Mouse (Mus musculus) adrenal gland, postnatal 36 days (tissue): ENCODE results near the gene Zfp651. TPM values are rescaled to one million over a fixed set of nuclear protein-coding genes. Genes with fewer than 3 reads are reported as not detected.
A peak's percentile ranks its signal among the peaks of the same experiment; 100 is the strongest.

Experiments used
- DNase-seq, 2 experiments: peaks; one replicate each; pipeline ENCODE4 v3.0.0; 2021; ENCODE audit warnings: mixed read lengths in 1 of 2
- long read RNA-seq, 2 experiments: library from polyadenylated mRNA; stranded (forward); transcript quantifications; one replicate each; pipeline ENCODE4 v2.0.0; 2021; ENCODE audit warnings: borderline sequencing depth in 2 of 2
- total RNA-seq, 2 experiments: library from RNA; stranded (reverse); gene quantifications; 2 replicates each; pipeline ENCODE4 v1.2.3; 2021

Gene Zfp651
- 10 to 100 TPM; 40.5 to 49.7 TPM for total RNA-seq
- long read RNA-seq, experiment 1, full-length matches to known transcripts: 8 of 18 reads
- long read RNA-seq, experiment 1, partial matches to known transcripts: 6 of 18 reads
- long read RNA-seq, experiment 1, other reads (novel, unspliced or antisense): 4 of 18 reads
- long read RNA-seq, experiment 2, full-length matches to known transcripts: 6 of 14 reads
- long read RNA-seq, experiment 2, partial matches to known transcripts: 3 of 14 reads
- long read RNA-seq, experiment 2, other reads (novel, unspliced or antisense): 5 of 14 reads

DNA sequence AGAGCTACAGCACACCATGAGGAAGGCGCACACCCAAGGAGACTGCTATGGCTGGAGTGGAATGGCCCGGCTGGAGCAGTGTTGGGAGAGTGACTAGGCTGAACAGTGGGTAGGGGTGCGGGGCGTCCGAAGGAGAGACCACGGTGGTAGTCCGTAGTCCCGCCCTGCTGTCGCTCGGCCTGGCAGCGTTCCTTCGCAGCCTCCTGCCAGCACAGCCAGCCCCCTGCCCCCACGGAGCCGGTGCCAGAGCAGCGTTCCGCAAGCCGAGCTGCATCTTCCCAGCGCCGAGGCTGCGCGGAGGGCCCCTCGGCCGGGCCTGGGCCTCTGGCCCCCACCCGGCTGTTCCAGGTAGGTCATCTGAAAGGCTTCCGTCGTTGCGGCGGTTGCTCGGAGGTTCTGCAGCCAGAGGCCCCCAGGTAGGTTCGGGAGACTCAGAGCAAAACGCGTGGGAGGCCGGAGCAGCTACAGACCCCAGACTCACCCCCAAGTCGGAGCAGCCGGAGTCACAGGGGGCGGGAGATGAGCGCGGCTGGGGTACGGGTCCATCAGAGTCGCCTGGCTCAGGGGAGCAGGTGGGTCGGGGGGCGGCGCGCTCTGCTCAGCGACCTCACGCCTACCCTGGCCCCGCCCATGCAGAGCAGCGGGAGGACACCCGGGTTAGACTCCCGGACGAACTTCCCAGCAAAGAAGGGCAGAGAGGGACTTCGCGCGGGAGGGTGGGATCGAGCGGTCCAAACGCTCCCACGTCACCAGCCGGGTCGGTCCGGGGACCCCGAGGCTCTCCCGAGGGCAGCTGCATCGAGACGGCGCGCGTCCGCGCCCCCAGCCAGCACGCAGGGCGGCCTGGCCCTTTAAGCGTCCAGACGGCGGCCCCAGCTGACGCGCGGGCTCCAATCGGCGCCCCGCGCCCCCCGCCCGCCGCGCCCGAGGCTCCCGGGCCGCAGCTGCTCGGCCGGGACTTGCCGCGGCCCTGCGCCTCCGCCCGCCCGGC is at the start of gene Zfp651:
Gene Zfp651 (plus strand): TSS at position 240 of the 991 bp plus-strand sequence.
- peak; percentile 72 to 83 for DNase-seq

DNA sequence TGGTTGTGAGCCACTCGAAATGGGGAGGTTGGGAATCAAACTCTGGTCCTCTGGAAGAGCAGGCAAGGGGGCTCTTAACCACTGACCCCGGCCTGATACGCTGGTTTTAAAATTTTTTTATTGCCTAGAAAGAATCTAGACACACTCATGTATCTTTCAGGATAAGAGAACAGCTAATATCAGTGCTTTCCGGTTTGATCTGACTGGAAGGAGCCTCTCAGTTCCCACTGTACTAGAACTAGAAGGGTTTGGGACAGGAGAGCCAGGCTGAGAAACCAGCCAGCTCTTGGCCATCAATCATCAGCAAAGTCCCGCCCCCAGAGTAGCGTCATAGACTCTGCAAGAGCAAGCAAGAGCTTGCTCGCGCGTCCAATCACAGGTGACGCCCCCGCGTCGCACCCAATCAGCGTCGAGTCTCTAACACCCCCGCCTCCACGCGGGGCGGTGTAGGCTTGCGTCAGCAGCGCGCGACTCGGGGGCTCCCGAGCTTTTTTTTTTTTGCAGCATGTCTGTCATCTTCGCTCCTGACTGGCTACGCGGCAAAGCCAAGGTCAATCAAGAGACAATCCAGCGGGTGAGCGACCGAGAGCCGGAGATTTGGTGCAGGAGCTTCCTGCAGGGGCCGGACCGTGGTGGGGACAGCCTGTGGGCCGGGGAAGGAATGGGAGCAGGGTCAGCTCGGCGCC is 49.1 kb upstream of the Zfp651 start, which contains the start of gene Ss18l2:
Gene Ss18l2 (plus strand): TSS at position 432 of the 686 bp plus-strand sequence.
- DNase-seq: peak; percentile 98

DNA sequence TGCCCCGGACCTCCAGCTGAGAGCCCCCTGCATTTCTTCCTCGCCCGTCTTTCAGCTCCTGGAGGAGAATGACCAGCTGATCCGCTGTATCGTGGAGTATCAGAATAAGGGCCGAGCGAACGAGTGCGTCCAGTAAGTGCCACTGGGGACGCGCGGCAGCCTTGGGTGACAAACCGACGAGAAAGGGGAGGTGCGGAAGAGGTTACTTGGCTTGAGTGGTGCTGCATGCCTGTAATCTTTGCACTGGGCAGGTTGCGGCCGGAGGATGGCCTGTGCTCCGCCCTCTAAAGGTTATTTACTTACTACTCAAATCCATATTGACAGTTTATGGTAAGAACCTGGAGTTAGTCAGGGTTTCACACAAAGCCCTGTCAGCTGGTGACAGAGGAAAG is 48.5 kb upstream of the Zfp651 start:
- DNase-seq: peak in 1 of 2 experiments; percentile 65

DNA sequence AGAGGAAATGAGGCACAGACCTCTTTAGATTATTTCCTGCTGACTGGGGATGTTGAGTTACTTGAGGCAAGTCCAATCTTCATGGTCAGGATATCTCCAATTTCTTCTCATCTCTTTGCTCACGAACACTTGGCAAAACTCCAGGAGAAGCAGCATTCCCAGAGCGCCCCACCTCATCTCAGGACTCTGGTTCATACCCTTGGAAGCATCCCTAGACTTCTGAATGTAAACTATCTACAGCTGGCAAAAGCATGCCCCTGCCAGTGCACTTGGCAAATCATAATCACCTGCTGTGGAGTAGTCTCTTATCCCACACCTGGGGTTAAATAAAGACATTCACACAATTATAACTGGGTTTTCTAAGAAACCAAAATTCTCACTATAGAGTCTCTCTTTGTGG is 42.1 kb upstream of the Zfp651 start:
- no peak for DNase-seq

DNA sequence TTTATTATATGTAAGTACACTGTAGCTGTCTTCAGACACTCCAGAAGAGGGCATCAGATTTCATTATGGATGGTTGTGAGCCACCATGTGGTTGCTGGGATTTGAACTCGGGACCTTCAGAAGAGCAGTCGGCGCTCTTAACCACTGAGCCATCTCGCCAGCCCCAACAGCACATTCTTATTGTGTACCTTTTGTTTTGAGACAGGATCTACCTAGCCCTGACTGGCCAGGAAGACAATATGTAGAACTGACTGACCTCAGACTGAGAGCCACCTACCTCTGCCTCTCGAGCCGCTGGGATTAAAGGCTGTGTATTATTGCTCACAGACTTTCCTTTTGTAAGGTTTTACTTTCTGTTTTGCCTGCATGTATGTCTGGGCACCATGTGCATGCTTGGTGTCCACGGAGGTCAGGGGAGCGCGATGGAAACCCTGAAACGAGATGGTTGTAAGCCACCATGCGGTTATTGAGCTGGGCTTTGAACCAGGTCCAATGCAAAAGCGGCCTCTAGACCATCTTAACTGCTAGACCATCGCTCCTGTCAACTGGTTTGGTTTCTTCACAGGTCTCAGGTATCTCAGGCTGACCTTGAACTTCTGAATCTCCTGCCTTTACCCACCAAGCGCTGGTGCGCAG is 40.9 kb upstream of the Zfp651 start:
- DNase-seq: peak in 1 of 2 experiments; percentile 23

DNA sequence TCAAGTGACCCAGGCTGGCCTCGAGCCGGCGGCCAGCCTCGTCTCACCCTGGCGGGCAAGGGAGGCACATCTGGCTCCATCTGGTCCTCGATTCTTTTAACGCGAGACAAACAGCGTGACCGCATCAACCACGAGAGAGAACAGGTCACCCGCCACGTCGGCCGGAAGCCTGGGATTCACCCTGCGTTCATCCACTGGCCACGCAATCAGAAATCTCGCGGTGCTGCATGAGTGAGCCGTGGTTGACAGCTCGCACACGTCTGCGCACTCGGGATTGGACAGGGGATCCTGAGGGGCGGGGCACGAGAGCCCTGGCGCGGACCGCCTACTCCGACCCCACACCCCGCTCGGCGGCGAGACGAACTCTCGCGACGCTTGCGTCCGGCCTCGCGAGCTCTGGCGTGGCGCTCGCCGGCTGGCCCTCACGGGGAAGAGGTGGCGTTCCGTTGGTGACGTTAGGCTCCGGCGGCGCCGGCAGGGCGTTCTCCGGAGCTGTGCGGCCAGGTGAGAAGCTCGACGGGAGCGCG is 40.3 kb upstream of the Zfp651 start, which contains the start of gene Nktr:
Gene Nktr (plus strand): TSS at position 378 of the 527 bp plus-strand sequence.
- peak; percentile 98 to 99 for DNase-seq

DNA sequence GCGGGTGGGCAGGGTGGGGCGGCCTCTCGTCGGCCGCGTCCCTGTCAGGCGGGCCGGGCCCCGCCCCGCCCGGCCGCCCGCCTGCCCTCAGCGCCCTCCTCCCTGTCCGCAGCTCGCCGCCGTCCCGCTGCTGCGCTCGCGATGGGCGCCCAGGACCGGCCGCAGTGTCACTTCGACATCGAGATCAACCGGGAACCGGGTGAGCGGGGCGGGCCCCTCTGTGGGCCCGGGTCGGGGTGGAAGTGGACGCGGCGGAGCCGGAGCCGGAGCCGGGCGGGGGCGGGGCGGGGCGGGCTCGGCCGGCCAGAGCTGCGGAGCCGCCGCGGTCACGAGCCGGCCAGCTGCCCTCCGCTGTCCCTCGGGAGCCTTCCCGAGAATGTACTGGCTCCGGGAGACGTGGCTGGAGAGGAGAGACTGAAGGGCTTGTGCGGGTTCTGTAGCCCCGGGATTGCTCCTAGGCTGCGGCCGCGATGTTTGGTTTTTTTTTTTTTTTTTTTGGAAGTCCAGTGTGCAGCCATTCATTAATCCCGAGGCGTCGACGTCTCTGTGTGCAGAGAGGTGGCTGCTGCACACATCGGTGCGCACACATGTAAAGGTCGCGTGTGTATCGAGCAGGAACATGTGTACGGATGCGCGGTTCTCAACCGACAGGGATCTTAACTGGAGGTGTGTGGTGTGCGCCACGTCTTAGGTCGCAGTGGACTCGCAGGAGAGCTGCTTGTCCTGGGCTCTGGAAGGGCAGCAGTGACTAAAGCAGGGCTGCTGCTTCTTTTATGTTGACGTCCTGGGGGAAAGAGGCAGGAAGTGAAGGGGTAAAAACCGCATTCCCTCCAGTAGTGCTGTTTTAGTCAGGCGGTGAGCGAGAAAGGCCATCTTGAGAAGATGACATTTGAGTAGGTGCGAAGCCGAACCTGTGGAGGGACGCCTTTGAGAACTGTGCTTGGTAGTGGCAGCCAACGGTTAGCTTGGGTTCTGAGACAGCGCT is 39.5 kb upstream of the Zfp651 start:
- peak; percentile 31 to 39 for DNase-seq

DNA sequence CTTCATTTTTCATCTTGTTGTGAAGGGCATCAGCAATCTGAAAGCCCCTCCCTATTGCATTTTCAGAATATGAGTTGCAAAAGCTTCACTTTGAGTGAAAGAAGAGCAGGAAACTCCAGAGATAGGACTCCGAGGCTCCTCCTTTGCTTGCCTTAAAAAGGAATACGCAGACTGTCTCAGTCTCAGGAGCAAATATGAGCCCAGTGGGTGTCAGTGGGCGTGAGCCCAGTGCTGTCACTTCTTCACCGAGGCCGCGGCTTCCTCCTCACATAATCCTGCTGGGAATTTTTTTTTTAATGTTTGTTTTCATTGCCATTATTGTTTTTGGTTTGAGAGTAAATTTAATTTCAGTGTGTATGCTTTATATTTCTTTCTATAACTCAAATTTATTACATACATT is 18.6 kb upstream of the Zfp651 start:
- DNase-seq: no peak

DNA sequence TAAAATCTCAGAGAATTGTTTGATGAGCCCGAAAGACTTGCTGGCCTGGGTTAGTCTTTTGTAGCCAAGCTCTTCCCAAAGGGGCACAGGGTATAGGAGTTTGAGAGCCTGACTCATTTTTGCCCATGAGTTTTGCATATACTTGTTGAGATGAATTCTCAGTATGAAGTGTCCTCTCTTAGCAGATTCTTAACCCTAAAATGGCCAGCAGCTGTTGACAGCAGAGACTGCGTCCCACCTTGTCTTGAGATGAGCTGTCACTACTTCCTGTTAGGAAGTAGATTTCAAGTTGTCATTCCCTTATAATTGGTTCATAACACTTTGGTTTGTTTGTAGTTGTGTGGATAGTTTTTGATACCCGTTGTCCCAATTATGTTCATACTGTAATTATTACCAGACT is 18.0 kb upstream of the Zfp651 start:
- no peak for DNase-seq

DNA sequence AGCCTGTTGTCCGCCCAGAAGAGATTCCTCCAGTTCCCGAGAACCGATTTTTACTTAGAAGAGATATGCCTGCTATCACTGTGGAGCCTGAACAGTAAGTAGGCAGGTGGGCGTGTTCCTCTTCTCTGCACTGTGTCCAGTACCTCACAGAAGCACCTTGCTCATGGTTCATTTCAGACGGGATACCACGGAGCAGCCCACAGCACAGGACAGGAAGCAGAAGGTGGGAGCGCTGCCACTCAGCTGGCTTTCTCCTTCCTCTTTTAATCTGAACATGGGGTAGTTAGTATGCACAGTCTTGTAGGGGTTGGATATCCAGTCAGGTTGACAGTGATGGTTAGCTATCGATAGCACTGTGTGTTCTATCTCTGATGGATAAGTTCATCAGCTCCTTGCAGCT is 15.1 kb upstream of the Zfp651 start:
- DNase-seq: no peak

DNA sequence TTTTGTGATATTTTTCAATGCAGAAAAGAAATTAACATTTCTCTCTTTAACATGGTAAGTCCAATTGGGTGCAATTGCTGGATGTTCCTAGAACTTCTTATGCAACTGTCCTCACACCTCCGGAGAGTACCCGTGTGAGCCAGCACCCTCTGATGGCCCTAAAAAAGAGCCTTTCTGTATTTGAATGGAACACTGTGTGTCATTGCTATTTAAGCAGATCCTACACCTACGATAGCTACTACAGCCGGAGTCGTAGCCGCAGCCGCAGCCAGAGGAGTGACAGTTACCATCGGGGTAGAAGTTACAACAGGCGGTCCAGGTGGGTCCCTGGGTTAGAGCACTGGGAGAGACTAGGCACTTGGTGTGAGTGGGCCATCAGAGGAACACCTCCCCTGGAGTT is 6.4 kb upstream of the Zfp651 start:
- DNase-seq: no peak

DNA sequence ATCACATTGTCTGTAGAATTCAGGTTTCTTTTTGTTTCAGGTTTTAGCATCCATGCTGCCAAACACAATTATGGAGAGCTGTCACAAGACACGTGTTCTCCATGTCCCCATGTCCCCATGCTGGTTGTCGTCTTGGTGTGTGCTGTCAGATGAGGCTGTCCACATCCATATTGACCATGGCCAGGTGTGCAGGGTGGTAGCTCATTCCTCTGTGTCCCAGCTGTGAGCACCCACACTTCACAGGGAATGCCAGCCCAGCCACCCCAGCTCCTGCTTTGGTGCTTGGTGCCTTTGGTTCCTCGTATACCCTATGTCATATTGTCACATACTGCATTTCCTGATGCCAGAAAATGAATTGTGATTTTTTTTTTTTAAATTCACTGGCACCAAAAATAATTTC is 4.5 kb upstream of the Zfp651 start:
- DNase-seq: no peak

DNA sequence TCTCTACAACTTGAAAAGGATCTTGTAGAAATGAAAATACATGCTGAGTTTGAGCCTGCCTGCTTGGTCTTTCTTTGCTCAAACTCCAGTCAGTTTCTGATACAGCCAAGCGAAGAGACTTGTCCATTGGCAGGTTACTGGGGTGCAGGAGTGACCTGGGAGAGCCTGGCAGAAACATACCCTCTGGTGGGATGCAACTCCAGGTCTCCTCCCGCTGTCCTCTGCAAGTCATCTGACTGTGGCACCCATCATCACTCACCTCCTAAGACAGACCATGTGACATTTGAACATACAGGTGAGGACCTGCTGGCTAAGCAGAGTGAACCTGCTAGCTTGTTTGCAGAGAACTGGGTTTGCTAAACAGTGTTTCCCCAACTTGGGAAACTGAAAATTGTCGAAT is 2.3 kb upstream of the Zfp651 start:
- DNase-seq: no peak

DNA sequence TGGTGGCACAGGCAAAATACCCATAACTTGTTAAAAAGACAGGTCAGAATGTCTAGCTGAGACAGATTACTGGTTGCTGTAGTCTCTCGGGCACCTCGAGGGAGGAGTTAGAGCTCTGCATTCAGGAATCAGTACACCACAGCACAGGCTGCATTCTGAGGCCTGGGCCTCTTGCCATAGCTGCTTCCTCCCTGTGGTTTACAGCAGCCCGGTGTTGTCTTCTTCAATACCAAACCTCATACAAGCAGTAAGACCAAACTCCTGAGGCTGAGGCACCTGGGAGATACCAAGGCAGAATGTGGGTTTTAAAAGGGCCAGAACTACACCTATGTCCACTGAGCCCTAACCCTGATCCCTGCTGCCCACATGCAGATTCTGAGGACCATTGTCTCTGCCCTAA is 1.7 kb upstream of the Zfp651 start:
- no peak for DNase-seq

DNA sequence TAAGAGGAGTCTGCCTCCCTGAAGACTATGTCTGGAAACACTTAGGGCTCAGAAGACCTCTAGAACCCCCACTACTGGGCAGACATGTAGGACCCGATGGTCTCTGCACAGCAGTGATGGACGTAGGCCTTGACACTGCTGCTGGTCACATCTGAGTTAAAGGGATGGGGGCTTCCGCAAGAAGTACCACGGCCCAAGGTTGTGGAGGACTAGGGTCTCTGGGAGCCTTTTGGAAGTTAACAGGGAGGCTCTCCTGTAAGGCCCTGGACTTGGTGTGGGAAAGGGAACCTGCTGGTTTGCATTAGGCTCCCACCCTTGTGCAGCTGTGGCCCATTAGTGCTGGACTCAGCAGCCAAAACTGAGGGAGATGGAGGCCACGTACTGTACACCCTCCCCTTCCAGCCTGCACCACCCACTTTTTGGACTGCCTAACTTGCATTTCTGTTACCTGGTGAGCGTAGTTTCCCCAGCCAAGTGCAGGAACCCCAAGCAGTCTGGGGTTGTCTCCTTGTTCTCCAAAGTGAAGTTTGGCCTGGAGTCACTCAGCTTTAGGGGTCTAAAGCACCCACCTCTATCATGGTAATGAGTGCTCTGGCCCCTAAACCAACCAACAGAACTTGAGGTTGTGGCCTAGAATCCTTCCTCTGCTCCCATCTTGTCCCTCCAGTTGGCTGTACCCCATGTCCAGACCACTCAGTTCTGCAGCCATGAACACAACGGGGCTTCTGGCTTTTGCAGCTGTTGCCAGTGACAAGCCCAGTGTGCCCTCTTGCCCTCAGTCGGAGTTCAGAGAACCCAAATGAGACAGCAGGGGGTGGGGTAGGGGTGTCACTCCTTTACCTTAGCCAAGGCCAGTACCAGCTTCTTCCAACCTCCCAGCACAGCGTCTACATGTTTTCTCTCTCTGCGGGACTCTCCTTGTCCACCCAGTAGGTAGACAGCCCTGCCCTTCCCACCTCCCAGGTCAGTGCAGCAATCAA is 1.0 kb upstream of the Zfp651 start:
- DNase-seq: no peak

DNA sequence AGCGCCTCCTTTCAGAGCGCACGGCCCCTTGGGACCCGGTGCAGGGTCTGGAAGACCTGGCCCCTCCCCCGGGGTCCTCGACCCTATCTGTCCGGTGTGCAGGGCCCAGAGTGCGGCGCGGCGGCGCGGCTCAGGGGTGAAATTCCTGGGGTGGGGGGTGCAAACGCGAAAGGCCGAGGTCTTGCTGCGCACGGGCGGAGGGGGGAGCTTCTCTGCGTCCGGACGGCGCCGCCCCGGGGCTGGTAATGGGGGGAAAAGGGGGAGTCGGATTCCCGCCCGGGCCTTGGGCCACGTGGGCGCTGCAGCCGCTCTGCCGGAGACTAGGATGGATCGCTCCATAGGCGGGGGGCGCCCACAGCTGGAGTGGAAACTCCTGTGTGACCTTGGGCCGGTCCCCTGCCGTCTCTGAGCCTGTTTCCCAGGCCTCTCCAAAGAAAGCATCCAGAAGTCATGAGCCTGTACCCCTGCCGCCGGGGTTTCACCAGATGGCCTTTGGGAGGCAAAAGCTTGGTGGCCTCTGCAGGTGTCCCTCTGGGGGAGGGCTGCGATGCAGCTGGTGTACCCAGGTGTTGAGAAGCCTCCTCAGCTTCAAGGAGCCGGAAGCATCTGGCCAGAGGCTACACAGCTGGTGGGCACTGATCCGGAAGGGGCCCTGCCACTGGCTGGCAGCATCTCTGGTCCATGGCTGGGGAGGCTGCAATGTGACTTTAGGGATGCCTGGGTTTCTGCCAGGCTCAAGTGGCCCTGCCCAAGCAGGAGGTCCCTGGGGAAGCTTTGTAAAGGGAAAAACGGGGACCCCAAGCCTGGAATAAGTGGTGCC is 1.4 kb downstream of the Zfp651 start:
- DNase-seq: peak; percentile 77 to 85

DNA sequence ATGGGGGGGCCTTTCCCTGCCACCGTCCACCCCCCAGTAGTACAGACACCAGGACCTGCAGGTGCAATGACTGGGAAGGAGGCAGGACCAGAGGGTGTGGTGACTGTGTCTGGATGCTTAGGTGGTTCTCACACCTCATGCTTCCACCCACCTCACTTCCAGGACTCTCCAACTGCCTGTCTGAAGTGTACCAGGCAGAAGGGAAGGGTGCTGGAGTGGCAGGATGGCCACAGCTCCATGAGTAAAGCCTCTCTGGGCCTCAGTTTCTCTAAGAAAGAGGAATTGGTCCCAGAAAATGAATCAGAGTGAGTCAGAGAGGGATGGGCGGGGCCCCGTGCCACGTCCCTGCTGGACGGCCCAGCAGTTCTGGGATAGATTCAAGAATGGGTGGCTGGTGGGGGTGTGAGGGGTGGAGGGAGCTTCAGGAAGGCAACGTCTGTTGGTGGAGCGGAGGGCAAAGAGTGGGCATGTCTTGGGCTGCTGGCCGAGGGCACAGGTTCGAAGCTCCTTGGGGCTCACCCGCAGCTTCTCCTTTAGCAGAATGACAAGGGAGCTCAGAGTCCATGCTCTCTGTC is 2.0 kb downstream of the Zfp651 start:
- peak; percentile 62 to 77 for DNase-seq

DNA sequence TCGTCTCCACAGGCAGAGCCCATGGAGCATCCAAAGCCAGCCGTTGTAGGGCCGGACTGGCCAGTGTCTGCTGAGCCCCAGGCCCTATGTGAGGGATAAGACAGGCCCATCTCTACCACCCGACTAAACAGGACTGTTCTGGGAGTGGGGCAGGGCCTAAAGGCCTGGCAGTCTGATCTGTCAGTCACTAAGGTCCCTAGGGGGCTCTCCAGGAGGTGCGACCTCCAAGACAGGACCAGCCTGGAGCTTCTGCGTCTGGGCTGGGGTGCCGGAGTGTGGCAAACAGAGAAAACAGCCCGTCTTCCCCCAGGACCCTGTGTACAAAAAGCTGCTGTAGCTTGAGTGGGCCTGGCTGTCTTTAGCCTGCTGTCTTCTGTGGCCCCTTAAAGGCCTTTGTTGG is 2.7 kb downstream of the Zfp651 start:
- DNase-seq: no peak
